Mouse (Mus musculus) T-helper 2 cell (primary cell): ENCODE measurements around the gene Aco1.

ENCODE experiments used
- in situ Hi-C: fragments of 300-600 bp; cut with MboI, MseI; formaldehyde crosslinking; loops from one replicate; pipeline ENCODE4 v1.15.1; 2025; ENCODE audit warnings: high pct_unique_total_duplicates

The Aco1 gene

DNA sequence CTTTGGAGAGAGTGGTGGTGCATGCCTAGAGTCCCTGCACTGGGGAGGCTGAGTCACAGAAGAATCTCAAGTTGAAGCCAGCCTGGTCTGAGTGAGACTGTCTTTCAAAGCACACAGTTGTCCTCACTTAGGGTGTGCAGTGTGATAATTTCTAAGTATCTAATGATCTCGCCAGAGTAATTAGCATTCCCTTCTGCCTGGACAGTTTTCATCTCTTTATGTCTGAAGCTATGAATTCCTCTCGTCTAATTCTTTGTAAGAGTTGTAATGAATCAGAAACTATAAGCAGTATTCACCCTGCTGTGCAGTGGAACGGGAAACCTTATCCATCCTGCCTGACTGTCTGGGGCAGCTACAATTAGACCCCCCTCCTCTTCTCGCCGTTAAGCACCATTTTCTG, 64.8 kb downstream of the Aco1 start:
- in situ Hi-C loops = no loop called here

GRCm38 (mm10) chr4:40212177-40212576, 69.3 kb downstream of the Aco1 start:
- in situ Hi-C loops = no loop called here

- in situ Hi-C loops = no loop called here
Measured at GRCm38 (mm10) chr4:40217910-40218309, 75.0 kb downstream of the Aco1 start.

- in situ Hi-C loops = no loop called here
Measured at GRCm38 (mm10) chr4:40218382-40218781, 75.5 kb downstream of the Aco1 start.

DNA sequence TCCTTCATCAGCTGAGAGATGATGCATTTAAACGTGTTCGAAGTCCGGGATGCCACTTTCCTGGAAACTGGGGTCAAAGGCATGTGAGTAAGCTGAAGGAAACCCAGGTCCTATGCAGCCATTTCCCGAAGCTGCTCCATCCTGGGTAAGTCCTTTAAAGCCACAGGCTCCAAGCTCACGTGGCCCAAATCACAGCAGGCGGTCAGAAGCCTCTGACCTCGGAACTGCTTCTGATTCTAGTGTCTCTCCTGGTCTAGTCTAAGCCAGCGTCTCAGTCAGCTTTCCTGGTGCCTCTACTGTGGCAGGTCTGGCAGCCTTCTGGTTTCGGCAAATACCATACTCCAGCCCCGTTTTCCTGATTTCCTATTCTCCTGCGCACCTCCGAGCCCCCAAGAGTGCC, 77.6 kb downstream of the Aco1 start:
- in situ Hi-C loops = no loop called here

DNA sequence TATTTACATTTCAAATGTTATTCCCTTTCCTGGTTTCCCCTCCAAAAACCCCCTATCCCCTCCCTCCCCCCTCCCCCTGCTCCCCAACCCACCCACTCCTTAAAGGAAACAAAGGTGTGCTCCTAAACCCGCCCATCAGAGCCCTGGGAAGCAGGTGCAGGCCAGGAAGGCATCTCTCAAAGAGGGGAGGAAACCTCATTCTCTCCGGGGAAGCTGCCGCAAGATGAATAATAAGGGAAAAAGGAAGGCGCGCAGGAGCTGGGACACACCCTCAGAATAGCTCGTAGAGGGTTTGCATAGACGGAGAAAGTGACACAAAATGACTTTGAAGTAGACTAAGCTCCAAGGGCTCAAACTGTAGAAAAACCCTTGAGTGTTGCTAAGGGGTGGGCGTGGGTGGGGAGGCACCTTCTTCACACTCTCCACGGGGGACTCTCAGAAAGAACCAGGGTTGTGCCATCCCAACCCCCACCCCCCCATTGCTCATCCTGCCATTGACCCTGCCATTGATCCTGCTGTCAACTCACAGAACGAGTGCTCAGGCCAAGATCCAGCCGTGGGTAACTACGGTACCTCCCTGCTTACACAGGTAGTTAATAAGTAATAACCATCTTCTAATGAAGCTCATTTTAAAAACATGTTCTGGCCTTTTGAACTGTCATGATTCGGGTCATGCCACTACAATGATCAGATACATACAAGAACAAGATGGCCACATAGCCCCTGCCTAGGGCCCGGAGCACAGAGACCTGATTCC, 78.3 kb downstream of the Aco1 start:
- in situ Hi-C loops = no loop called here

- in situ Hi-C loops = no loop called here
Measured at GRCm38 (mm10) chr4:40221876-40222585, 79.2 kb downstream of the Aco1 start.

- in situ Hi-C loops = no loop called here
Measured at GRCm38 (mm10) chr4:40226095-40226494, 83.2 kb downstream of the Aco1 start.

DNA sequence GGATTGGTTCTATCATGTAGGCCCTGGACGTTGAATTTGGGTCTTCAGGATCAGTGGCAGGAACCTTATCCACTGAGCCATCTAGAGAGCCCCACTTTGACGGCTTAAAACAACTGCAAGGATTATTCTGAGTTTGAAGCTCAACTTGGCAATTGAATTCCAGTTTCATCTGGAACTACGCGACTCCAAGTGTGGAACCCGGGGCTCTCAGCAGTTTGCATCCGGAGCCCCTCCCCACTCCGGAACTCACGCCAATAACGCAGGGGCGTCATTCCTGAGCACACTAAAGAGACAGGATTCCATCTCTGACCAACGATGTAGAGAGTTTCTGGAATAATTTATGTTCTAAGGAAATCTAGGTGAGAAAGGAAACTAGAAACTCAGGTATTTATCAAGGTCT, 84.2 kb downstream of the Aco1 start:
- in situ Hi-C loops = no loop called here

DNA sequence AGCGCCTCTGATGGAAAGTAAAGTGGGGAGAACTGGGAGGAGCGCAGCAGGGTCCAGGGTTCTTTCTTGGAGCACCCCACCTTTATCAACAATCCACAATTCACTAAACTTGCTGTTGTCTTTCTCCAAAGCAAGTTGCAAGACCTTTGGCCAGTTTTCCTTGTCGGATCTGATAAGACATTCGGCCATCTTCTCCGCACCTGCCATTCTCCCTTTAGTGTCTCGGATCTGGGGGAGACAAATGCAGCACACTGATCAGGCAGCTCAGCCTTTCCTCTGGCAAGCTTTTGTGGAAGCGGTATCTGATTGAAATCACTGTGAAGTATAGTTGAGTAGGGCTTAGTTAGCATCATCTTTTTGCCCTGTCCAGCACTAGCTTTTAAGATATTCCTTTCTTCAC, 85.0 kb downstream of the Aco1 start:
- in situ Hi-C loops = no loop called here

GRCm38 (mm10) chr4:40229723-40230122, 86.8 kb downstream of the Aco1 start:
- in situ Hi-C loops = no loop called here

- in situ Hi-C loops = no loop called here
Measured at GRCm38 (mm10) chr4:40233062-40233664, 90.3 kb downstream of the Aco1 start.

DNA sequence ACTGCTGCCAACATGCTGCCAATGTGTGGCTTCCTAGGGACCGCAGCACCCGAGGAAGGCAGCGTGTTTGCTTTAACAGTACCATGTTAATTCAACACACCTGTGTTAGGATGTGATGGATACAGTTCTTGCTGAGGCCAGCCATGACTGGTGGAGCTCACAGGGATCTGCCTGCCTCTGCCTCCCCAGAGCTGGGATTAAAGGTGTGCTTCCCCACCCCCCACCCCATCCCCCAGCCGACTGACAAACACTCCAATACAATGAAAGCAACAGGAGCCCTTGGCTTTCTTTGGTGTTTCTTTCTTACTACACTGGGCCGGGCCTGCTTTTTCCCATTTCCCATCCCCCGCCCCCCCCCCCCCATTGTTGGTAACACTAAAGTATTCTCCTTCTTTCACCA, 91.4 kb downstream of the Aco1 start:
- in situ Hi-C loops = no loop called here

DNA sequence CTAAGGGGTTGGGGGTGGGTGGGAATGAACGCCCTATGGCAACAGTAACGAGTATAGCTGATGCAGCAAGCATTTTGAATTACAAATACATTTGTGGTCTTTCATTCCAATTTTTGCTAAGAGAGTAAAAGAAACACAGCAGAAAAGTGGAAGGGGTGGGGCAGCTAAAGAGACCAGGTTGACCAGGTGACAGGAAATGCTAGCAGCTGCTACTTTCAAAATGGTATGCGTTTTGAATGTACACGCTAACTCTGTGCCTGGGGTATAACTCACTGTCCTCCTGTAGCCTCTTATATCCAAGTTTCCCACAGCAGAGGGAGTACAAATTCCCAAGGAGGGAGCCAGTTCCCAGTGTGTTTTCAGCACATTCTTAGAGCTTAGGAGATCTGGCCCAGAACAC, 93.9 kb downstream of the Aco1 start:
- in situ Hi-C loops = loop anchor here (5.0 kb wide), 1 partner anchor 95 kb away; the partner anchor contains the start of gene Aco1

GRCm38 (mm10) chr4:40238483-40239408, 95.9 kb downstream of the Aco1 start:
- in situ Hi-C loops = loop anchor here (5.0 kb wide), 1 partner anchor 96 kb away; the partner anchor contains the start of gene Aco1

DNA sequence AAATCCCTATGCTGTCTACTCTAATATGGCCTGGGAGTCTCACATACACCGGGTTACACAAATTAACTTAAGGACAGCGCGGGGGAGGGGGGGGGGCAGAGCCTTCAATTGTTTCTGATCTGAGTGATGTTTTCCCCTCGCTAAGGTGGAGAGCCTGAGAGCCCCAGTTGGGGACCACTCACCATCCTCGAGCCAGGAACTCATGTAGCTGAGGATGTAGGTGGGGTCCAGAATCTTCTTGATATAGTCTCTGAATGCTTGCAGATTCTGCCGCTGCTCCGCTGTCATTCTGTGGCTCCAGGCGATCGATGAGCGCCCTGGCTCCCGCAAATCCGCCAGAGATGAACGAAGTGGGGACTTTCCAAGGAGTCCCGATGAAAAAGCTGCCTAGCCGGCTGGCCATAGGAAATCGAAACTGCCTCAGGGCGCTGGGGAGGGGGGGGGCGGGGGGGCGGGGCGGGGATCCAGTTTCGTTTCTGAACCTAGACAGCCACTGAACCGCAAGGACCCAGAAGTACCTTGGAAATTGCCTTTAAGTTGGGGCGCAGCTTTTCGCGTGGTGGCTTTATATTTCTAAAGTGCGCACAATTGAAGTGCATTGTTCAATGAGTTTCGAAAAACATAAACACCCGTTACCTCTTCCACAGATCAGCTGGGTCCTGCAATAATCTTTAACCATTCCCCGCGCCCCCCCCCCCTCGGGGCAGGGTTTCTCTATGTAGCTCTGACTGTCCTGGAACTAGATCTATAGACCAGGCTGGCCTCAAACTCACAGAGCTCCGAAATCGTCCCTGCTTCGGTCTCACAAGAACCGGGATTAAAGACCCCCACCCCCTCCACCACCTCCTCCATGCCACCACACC, 96.8 kb downstream of the Aco1 start, which contains the start of gene Ddx58:
Ddx58 (minus strand) TSS at position 420 of the 863 bp plus-strand sequence.
- in situ Hi-C loops = loop anchor here (5.0 kb wide), 1 partner anchor 97 kb away; the partner anchor contains the start of gene Aco1

GRCm38 (mm10) chr4:40240272-40240744, 97.4 kb downstream of the Aco1 start:
- in situ Hi-C loops = no loop called here

- in situ Hi-C loops = no loop called here
Measured at GRCm38 (mm10) chr4:40241928-40242327, 99.0 kb downstream of the Aco1 start.

DNA sequence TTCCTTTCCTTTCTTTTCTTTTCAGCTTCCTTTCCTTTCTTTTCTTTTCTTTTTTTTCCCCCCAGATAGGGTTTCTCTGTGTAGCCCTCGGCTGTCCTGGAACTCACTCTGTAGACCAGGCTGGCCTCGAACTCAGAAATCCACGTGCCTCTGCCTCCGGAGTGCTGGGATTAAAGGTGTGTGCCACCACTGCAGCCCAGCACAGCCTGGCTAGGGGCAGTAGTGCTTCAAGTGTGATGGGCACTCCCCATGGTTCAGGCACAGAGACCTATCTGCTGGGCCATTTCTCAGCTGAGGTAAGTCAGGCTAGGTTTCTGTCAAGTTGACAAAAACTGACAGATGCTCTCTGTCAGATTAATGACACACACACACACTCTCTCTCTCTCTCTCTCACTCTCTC, 100.1 kb downstream of the Aco1 start:
- in situ Hi-C loops = no loop called here

DNA sequence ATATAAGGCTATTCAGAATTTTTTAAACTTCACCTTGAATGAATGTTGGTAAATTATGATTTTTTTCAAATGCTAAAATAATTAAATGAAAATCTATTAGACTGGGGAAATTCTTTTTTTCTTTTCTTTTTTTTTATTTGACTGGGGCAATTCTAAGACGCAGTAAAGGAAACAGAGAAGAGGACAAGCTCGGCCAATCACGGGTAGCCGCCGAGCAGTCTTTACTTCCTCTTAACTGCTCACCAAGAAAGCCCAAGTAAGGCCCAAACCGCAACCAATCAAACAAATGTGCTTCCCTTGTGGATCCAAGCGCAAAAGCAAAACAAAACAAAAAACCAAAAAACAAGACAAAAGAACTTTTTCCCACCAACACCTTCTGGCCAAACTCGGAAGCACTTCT, 101.2 kb downstream of the Aco1 start:
- in situ Hi-C loops = no loop called here
